Mouse (Mus musculus) kidney, embryonic 14.5 days (tissue): ENCODE data around the gene Cspg5. TPM values are rescaled to one million over a fixed set of nuclear protein-coding genes. Genes with fewer than 3 reads are reported as not detected.

ENCODE experiments used
- ATAC-seq: fragments of 200-750 bp; cut with Nextera tagmentation; 2 replicates; pipeline ENCODE4 v1.8.0; 2017; ENCODE audit warnings: moderate number of reproducible peaks, mild to moderate bottlenecking, moderate TSS enrichment, moderate library complexity; ENCODE audit not compliant: low FRiP score, low TSS enrichment
- H3K27ac ChIP-seq: fragments of 300-500 bp; sonication (generic); 2 replicates; pipeline ENCODE4 v1.5.1; 2014; ENCODE audit warnings: low read depth, mild to moderate bottlenecking, low read length, moderate library complexity, mixed read lengths
- H3K27me3 ChIP-seq: fragments of 300-500 bp; sonication (generic); 2 replicates; pipeline ENCODE4 v1.6.1; 2014; ENCODE audit warnings: mild to moderate bottlenecking, low read length; ENCODE audit not compliant: control insufficient read depth, insufficient read depth
- H3K36me3 ChIP-seq: fragments of 300-500 bp; sonication (generic); 2 replicates; pipeline ENCODE4 v1.6.1; 2014; ENCODE audit warnings: low read length, mixed read lengths; ENCODE audit not compliant: control insufficient read depth, insufficient read depth
- H3K4me1 ChIP-seq: fragments of 300-500 bp; sonication (generic); 2 replicates; pipeline ENCODE4 v1.6.1; 2014; ENCODE audit warnings: low read length, mixed read lengths; ENCODE audit not compliant: control insufficient read depth, insufficient read depth
- H3K4me2 ChIP-seq: fragments of 300-500 bp; sonication (generic); replicated peaks from 2 replicates; pipeline ENCODE4 v1.6.1; 2014; ENCODE audit warnings: low read depth, mild to moderate bottlenecking, low read length
- H3K4me3 ChIP-seq: fragments of 300-500 bp; sonication (generic); 2 replicates; pipeline ENCODE4 v1.5.1; 2014; ENCODE audit warnings: mild to moderate bottlenecking, low read length
- H3K9ac ChIP-seq: fragments of 300-500 bp; sonication (generic); 2 replicates; pipeline ENCODE4 v1.6.1; 2014; ENCODE audit warnings: low read depth, mild to moderate bottlenecking, low read length, moderate library complexity
- H3K9me3 ChIP-seq: fragments of 300-500 bp; sonication (generic); 2 replicates; pipeline ENCODE4 v1.6.1; 2016; ENCODE audit warnings: low read length; ENCODE audit not compliant: control insufficient read depth
- WGBS: fragments of 180-500 bp; shearing (Covaris S2); extraction: QIAGEN DNeasy Blood & Tissue Kit; methylation state at CpG from one replicate; pipeline ENCODE4 v1.1.7; 2014; 5-methylcytosine and 5-hydroxymethylcytosine counted together
- polyA plus RNA-seq: library from polyadenylated mRNA; unstranded; fragments of >200 nt; fragmentation: Nextera tagmentation; extraction: Ambion mirVana; gene quantifications from 2 replicates; pipeline ENCODE4 v1.2.1, GENCODE M21; 2014

The Cspg5 gene
- polyA plus RNA-seq, 1 experiment from 2014 or later, result 0.76 TPM

DNA sequence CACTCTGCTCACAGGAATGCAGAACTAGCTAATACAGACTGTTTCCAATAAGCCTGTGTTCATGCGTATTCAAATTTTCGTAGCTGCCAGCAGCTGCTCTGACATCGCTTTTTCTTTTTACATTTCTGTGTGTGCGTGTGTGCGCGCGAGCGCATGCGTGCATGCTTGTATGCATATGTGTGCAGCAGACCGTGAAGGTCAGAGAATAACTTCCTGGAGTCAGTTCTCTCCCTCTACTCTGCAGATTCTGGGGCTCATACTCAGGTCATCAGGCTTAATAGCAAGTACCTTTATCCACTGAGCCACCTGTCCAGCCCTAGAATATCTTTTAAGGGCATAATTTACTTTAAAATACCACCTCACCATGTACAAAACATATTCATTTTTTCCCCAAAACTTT, 24.8 kb downstream of the Cspg5 start:
- H3K27ac ChIP-seq, result no peak overlapping the region
- ATAC-seq, result no peak
- no peaks in the 10 kb centered on the region for H3K9me3 ChIP-seq
- H3K4me3 ChIP-seq, result no peak overlapping the region
- no peak overlapping the region for H3K9ac ChIP-seq
- H3K4me2 ChIP-seq, result no peak overlapping the region
- WGBS, result 91% methylated on average over 10 of the region's 10 CpGs
- no peaks in the 10 kb centered on the region for H3K36me3 ChIP-seq
- H3K27me3 ChIP-seq, result no peaks in the 10 kb centered on the region
- no peaks in the 10 kb centered on the region for H3K4me1 ChIP-seq

DNA sequence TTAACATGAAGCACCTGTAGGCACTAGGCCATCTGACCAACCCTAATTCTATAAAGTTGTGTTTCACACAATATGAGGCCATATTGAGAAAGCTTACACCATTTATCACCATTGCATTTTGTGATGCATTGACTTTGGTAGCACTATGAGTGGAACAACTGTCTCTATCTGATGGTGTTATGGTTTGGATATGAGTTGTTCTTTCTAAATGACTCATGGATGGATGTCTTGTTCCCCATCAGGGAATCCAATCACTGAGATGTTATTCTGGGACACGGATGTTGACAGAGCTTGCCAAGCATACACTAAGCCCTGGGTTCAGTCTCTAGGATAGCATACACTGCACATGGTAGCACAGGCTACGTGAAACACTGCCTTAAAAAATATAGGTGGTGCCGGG, 28.7 kb downstream of the Cspg5 start:
- H3K9ac ChIP-seq, result no peak overlapping the region
- ATAC-seq, result no peak
- no peaks in the 10 kb centered on the region for H3K36me3 ChIP-seq
- H3K4me3 ChIP-seq, result no peak overlapping the region
- H3K27me3 ChIP-seq, result no peaks in the 10 kb centered on the region
- H3K9me3 ChIP-seq, result no peaks in the 10 kb centered on the region
- no peak overlapping the region for H3K27ac ChIP-seq
- no peak overlapping the region for H3K4me2 ChIP-seq
- 92% methylated on average over 3 of the region's 3 CpGs for WGBS
- no peaks in the 10 kb centered on the region for H3K4me1 ChIP-seq

DNA sequence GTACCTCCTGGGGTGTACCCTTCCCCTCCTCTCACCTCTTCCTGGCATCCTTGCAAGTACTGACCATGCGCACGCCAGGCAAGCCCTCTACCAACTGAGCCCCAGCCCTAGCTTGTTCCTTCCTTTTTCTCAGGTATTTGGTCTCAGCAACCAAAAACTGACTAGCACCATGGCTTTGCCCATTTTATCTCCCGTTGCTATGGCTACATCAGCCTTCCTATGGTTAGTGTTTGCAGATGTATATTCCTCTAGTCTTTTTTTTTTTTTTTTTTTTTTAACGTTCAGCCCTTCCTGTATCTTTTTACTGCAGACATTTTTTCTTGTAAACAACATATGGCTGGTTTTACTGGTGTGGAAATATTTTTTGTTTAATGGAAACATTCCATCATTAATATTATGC, 29.9 kb downstream of the Cspg5 start:
- no peak overlapping the region for H3K27ac ChIP-seq
- H3K4me3 ChIP-seq, result no peak overlapping the region
- no peaks in the 10 kb centered on the region for H3K9me3 ChIP-seq
- ATAC-seq, result no peak
- H3K4me1 ChIP-seq, result no peaks in the 10 kb centered on the region
- H3K36me3 ChIP-seq, result no peaks in the 10 kb centered on the region
- 73% methylated on average over 4 of the region's 4 CpGs for WGBS
- H3K27me3 ChIP-seq, result no peaks in the 10 kb centered on the region
- no peak overlapping the region for H3K4me2 ChIP-seq
- H3K9ac ChIP-seq, result no peak overlapping the region

DNA sequence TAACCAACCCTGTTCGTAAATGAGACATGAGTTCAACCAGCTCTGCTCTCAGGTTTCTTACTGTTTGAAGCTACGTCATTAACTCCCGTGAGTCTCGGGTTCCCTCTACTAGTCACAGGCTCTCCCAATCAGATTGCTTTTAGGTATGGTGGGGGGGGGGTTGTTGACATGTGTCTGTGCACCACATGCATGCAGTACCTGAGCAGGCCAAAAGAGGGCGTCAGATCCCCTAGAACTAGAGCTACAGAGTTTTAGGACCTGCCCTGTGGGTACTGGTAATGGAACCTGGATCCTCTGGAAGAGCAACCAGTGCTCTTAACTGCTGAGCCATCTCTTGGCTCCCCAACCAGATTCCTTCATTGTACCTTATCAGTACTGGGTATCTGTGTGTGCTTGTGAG, 32.3 kb downstream of the Cspg5 start:
- H3K27me3 ChIP-seq, result no peaks in the 10 kb centered on the region
- H3K4me3 ChIP-seq, result no peak overlapping the region
- H3K27ac ChIP-seq, result no peak overlapping the region
- H3K9ac ChIP-seq, result no peak overlapping the region
- no peaks in the 10 kb centered on the region for H3K9me3 ChIP-seq
- no peaks in the 10 kb centered on the region for H3K36me3 ChIP-seq
- H3K4me2 ChIP-seq, result no peak overlapping the region
- H3K4me1 ChIP-seq, result no peaks in the 10 kb centered on the region
- ATAC-seq, result no peak
- 47% methylated on average over 5 of the region's 5 CpGs for WGBS

DNA sequence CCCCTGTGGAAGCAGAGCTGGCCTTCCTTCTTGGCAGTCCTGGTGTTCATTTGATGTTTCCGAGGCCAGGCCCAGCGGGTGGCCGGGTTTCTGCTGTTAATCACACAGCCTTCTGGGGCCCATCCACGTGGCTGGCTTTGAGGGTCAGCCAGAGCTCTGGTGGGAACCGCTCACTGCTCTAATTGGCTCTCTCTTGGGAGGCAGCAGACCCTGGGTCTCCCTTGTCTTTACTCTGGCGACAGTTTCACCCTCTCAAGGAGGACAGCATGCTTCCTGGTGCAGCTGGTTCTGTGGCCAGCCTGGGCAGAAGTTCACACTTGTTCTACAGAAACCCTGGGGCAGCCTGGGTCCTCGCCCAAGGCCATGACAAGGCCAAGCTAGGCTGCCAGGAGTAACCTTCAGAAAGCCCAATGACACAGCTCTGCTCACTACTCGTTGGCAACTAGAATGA, 33.9 kb downstream of the Cspg5 start:
- no peaks in the 10 kb centered on the region for H3K36me3 ChIP-seq
- H3K9ac ChIP-seq, result no peak overlapping the region
- no peaks in the 10 kb centered on the region for H3K27me3 ChIP-seq
- no peak overlapping the region for H3K27ac ChIP-seq
- H3K4me1 ChIP-seq, result no peaks in the 10 kb centered on the region
- ATAC-seq, result no peak
- no peak overlapping the region for H3K4me3 ChIP-seq
- H3K4me2 ChIP-seq, result no peak overlapping the region
- no peaks in the 10 kb centered on the region for H3K9me3 ChIP-seq
- 59% methylated on average over 8 of the region's 8 CpGs for WGBS

DNA sequence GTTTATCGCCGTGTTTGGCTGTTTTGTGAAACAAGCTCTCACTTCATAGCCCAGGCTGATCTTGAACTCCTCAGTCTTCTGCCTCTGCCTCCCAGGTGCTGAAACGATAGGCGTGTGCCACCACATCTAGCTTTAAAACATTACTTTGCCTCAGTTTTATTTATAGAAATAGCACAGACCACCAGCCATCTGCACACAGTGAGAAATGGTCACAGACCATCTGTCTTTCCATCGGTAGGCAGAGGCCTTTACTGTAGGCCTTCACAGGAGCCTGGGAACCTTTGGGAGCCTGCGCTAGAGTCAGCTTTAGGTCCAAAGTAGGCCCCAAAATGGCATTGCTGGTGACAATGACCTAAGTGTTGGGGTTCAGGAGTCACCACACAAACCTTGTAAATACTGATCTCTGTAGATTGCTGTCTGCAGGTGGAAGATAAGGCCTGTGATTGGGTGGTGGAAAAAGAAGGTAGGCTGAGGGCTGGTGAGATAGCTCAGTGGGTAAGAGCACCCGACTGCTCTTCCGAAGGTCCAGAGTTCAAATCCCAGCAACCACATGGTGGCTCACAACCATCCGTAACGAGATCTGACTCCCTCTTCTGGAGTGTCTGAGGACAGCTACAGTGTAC, 40.6 kb downstream of the Cspg5 start:
- Histone ChIP-seq H3K9ac (no peak overlapping the region), H3K9me3 (no peaks in the 10 kb centered on the region), H3K27me3 (no peaks in the 10 kb centered on the region), H3K4me1 (no peaks in the 10 kb centered on the region), H3K36me3 (no peaks in the 10 kb centered on the region), H3K4me2 (no peak overlapping the region), H3K4me3 (no peak overlapping the region), H3K27ac (no peak overlapping the region)
- ATAC-seq, result no peak
- WGBS, result 95% methylated on average over 8 of the region's 10 CpGs

DNA sequence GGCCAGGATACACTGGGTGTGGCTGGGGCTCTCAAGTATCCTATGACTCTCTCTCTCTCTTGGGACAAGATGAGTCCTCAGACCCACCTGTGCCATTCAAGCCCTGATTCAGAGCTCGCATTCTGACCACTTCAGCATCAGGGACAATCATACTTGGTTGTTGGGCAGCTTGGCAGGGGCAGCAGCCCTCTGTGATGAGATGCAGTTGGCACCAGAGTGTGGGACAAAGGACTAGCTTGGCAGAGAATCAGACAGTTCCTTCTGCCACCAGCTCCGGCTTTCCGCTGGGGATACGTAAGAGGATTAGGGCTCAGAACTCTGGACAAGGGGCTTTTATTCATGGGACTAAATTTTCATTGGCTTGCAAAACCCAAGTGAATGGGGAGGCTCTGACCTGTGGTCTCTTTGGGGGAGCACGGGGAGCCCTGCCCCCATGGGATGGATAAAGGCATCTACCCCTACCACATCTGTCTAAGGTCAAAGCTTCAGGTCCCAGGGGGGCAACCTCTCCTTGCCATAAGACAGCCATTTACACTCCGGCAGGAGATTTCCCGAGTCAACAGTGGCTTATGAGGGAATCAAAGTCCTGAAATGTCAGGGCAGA, 43.8 kb downstream of the Cspg5 start:
- Histone ChIP-seq H3K9me3 (no peaks in the 10 kb centered on the region), H3K4me1 (no peaks in the 10 kb centered on the region), H3K4me3 (no peak overlapping the region), H3K27me3 (no peaks in the 10 kb centered on the region), H3K9ac (no peak overlapping the region), H3K4me2 (no peak overlapping the region), H3K27ac (no peak overlapping the region), H3K36me3 (no peaks in the 10 kb centered on the region)
- 81% methylated on average over 7 of the region's 7 CpGs for WGBS
- ATAC-seq, result no peak

DNA sequence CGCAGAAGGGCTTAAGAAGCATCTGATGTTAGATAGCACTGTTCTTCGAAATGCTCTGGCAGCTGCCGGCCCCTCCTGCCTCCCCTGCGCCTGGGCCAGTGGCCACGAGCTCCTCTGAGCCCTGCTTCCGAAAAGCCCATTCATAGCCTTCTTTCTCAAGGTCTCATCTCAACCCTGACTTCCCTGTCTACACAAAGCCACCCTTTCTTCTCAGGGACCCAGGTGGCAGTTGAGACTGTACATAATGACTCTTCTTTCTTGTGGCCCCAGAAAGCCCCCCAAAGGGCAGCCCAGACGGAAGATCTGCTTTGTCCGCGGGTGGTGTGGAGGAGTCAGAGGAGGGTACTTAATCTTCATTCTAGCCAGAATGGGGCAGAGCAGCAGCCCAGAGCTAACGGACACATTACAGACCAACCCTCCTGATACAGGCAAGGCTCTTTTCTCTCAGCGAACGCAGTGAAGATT, 49.7 kb downstream of the Cspg5 start:
- 67% methylated on average over 12 of the region's 12 CpGs for WGBS
- Histone ChIP-seq H3K4me1 (no peaks in the 10 kb centered on the region), H3K27me3 (no peaks in the 10 kb centered on the region), H3K9me3 (no peaks in the 10 kb centered on the region), H3K4me3 (no peak overlapping the region), H3K4me2 (no peak overlapping the region), H3K36me3 (no peaks in the 10 kb centered on the region), H3K27ac (no peak overlapping the region), H3K9ac (no peak overlapping the region)
- ATAC-seq, result no peak

DNA sequence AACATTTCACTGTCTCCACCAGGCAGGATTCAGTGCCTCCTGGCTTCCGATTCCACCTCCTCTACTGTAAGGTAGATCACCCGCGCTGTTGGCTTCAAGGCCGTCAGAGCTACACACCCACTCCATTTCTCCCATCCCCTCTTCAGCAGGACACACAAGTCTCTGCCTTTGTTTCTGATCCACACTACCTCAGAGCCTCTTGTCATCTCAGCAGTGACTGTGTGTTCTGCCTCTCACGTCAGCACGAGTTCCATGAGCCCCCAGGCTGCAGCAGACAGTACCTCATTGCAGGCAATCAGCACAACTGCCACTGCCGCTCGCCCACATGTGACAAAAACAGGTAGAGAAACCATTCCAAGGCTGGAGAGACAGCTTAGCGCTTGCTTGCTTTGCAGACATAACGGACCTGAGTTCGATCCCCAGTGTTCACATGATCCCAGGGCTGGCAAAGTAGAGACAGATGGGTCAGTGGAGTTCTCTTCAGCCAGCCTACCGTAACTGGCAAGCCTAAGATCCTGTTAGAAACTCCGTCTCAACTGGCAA, 50.4 kb downstream of the Cspg5 start:
- Histone ChIP-seq H3K9ac (no peak overlapping the region), H3K4me1 (no peaks in the 10 kb centered on the region), H3K9me3 (no peaks in the 10 kb centered on the region), H3K27me3 (no peaks in the 10 kb centered on the region), H3K27ac (no peak overlapping the region), H3K4me2 (no peak overlapping the region), H3K36me3 (no peaks in the 10 kb centered on the region), H3K4me3 (no peak overlapping the region)
- WGBS, result 81% methylated on average over 13 of the region's 13 CpGs
- ATAC-seq, result no peak
